Mouse (Mus musculus): Measurements from ENCODE around the gene Alpk1. TPM values are rescaled to one million over a fixed set of nuclear protein-coding genes. Genes with fewer than 3 reads are reported as not detected.
A peak's percentile ranks its signal among the peaks of the same experiment; 100 is the strongest.

Alpk1 gene
- polyA plus RNA-seq (2016; fragmentation: Nextera tagmentation; extraction: Ambion mirVana) = 0.46 and 0.74 TPM in 2 replicates

DNA sequence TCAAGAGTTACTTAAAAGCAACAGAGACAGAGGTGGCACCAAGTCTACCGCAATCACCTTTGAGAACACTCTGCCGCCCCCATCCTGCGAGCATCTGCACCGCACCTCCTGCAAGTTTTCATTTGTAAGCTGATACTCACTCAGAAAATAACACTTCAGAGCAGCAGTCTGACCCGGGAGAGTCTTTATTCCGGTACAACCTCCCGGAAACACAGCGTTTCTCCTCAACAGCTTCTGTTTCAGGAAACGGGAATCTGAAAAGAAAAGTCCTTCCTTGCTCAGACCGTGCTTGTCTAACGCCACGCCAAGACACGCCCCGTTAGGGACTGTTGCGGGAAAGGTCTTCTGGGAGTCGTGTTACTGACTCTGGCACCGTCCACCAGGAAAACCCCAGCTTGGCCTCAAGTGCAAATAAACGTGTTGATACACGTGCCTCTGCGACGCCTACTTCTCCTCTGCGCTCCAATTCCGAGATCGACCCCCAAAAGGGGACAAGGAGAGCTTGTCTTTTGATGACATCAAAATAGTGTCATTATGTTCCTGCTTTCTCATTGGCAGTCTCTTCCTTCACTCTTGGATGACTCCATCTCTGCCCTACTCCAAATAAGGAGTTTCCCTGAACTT lies at the start of gene Alpk1:
Alpk1 (minus strand) TSS at position 507 of the 624 bp plus-strand sequence.
- Histone ChIP-seq H3K4me3 (replicated peaks) (peak within 1 kb of the TSS; percentile 41), H3K27me3 (no peaks in the 10 kb centered on the region), H3K4me1 (replicated peaks) (0 out of 2 replicates have a peak, but pooled peaks cover 3% of the 10 kb centered on the region), H3K9ac (replicated peaks) (no peak within 1 kb of the TSS), H3K36me3 (no peaks in the 10 kb centered on the region), H3K27ac (no peak within 1 kb of the TSS), H3K4me2 (peak within 1 kb of the TSS; percentile 65), H3K9me3 (no peaks in the 10 kb centered on the region)
- ATAC-seq (ENCODE audit: insufficient number of reproducible peaks, insufficient read depth, low FRiP score, low TSS enrichment, low read depth) = peak; percentile 78; the same call in 1 of the 2 replicates
- WGBS = under 1% methylated on average over 24 of the region's 24 CpGs

DNA sequence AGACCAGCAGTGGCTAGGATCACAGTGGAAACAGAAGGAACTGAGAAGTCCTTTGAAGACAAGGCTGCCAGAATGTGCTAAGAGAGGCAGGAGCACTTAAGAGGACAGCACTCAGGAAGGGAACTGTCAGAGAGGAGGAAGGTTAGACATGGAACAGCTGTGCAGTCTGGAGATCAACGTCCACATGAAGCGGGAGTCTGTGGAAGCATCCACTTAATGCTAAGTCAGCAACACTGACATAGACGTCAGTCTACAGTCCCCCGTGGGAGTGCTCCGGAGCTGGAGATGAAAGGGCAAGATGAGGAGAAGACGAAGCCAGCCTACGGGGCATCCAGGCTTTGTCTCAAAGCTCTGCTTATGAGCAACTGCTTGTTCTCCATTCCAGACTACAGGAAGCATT lies 46.8 kb upstream of the Alpk1 start:
- Histone ChIP-seq H3K4me2 (no peak overlapping the region), H3K4me3 (replicated peaks) (no peak overlapping the region), H3K27me3 (no peaks in the 10 kb centered on the region), H3K27ac (no peak overlapping the region), H3K36me3 (peaks cover 10% of the 10 kb centered on the region), H3K4me1 (replicated peaks) (peaks cover 21% of the 10 kb centered on the region), H3K9ac (replicated peaks) (no peak overlapping the region), H3K9me3 (no peaks in the 10 kb centered on the region)
- ATAC-seq (ENCODE audit: insufficient number of reproducible peaks, insufficient read depth, low FRiP score, low TSS enrichment, low read depth) = no peak
- WGBS = 53% methylated on average over 7 of the region's 7 CpGs

DNA sequence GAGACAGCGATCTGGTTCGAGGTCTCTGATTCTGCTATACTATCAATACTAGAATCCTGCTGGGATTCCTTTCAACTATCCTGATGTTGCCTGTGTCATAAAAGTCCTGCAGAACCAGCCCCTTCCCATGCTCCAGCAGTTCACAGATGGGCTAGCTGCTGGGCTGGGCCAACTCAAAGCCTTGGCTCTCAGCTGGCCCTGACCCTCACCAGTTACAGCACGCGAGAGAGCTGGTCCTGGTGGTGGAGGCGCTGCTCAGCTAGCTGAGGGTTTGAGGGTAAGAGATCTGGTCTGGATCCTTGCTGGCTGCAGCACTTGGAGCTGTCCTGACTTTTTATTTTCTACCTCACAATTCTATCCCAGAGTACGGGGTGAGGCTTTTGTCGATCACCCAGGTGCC lies 46.2 kb upstream of the Alpk1 start:
- Histone ChIP-seq H3K27ac (no peak overlapping the region), H3K4me1 (replicated peaks) (peaks cover 21% of the 10 kb centered on the region), H3K9ac (replicated peaks) (no peak overlapping the region), H3K27me3 (no peaks in the 10 kb centered on the region), H3K36me3 (peaks cover 11% of the 10 kb centered on the region), H3K4me3 (replicated peaks) (no peak overlapping the region), H3K9me3 (no peaks in the 10 kb centered on the region), H3K4me2 (no peak overlapping the region)
- WGBS = 77% methylated on average over 7 of the region's 7 CpGs
- ATAC-seq (ENCODE audit: insufficient number of reproducible peaks, insufficient read depth, low FRiP score, low TSS enrichment, low read depth) = no peak

DNA sequence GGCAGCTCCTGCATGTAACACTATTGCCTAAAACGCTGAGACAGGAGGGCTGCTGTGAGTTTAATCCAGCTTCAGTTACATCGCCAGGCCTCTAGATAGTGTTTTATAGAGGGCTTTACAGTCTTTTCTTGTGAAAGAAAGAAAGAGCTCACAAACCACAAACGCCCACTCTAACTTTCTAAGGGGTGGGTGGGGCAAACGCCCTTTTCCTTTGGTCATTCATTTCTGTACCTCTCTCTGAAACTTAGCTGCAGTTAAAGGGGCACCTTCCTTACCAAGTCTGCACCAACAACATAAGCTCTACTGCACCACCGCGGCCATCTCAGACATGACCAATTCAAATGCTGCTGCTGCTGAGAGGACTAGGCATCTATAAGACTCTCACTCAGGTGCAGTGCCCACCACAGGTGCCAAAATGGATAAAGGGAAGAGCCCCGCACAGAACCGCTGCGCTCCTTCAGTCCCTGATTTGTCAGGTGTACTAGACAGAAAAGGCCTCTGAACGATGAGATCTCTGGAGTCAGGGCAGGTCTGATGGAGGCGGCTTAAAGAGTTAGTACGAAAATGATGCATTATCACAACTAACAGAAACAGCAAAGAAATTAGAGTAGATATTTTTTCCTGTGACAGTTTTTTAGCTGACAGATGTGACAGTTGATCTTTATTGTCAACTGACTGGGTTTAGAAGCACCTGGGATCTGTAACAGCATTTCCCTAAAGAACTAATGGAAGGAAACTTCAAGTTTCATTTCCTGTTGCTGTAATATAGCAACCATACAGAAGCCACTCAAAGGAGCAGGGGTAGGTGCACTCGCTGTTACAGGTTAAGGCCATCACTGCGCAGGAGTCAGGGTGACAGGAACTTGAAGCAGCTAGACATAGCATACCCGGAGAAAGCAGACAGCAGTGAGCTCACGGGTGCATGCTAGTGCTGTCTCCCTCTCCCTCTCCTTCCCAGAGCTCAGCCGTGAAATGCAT lies 43.8 kb upstream of the Alpk1 start:
- WGBS = 79% methylated on average over 17 of the region's 17 CpGs
- H3K4me2 ChIP-seq = no peak overlapping the region
- H3K27ac ChIP-seq = no peak overlapping the region
- no peak for ATAC-seq (ENCODE audit: insufficient number of reproducible peaks, insufficient read depth, low FRiP score, low TSS enrichment, low read depth)
- H3K9me3 ChIP-seq = no peaks in the 10 kb centered on the region
- no peak overlapping the region for H3K9ac ChIP-seq (replicated peaks)
- H3K27me3 ChIP-seq = no peaks in the 10 kb centered on the region
- peaks cover 18% of the 10 kb centered on the region for H3K36me3 ChIP-seq
- peaks cover 21% of the 10 kb centered on the region for H3K4me1 ChIP-seq (replicated peaks)
- H3K4me3 ChIP-seq (replicated peaks) = no peak overlapping the region

DNA sequence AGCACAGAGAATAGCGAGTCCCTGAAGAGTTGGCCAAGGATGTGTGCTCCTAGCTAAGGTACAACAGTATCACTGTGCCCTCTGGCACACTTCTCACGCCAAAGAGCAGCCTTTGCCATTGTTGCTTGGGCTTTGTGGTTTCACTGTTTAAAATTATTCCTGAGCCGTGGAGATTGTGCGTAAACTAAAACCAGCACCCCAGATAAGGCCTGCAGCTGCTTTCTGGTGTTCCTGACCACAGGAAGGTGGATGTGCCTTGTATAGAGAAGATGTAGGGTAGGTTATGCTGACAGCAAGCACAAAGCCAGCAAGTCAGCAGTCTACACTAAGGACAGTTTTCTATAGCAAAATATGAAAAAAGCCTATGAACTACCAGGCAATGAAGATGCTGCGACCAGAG lies 40.9 kb upstream of the Alpk1 start:
- Histone ChIP-seq H3K4me2 (no peak overlapping the region), H3K9me3 (no peaks in the 10 kb centered on the region), H3K4me1 (replicated peaks) (peaks cover 31% of the 10 kb centered on the region), H3K4me3 (replicated peaks) (no peak overlapping the region), H3K27me3 (no peaks in the 10 kb centered on the region), H3K36me3 (peaks cover 28% of the 10 kb centered on the region), H3K27ac (no peak overlapping the region), H3K9ac (replicated peaks) (no peak overlapping the region)
- WGBS = 84% methylated on average over 5 of the region's 5 CpGs
- no peak for ATAC-seq (ENCODE audit: insufficient number of reproducible peaks, insufficient read depth, low FRiP score, low TSS enrichment, low read depth)

DNA sequence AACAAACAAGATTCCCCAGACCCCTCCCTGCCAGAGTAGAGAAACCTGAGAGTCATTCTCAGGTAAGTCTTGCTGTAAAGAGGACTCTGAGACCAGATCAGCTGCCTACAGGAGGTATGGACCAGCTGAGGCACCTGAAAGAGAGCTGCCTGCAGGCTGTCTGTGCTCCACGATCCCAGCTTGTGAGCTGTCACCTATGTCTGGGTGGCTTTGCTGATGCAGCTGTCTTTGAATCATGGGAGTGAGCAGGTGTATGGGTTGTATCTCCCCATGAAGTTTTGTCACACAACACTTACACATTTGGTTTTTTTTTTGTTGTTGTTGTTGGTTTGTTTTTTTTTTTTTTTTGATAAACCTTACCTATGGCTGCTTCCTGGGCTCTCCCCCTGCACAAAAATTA lies 40.1 kb upstream of the Alpk1 start:
- H3K27ac ChIP-seq = no peak overlapping the region
- H3K9me3 ChIP-seq = no peaks in the 10 kb centered on the region
- H3K27me3 ChIP-seq = no peaks in the 10 kb centered on the region
- no peak overlapping the region for H3K4me2 ChIP-seq
- no peak overlapping the region for H3K4me3 ChIP-seq (replicated peaks)
- no peak for ATAC-seq (ENCODE audit: insufficient number of reproducible peaks, insufficient read depth, low FRiP score, low TSS enrichment, low read depth)
- 89% methylated on average over 1 of the region's 1 CpGs for WGBS
- peaks cover 33% of the 10 kb centered on the region for H3K4me1 ChIP-seq (replicated peaks)
- no peak overlapping the region for H3K9ac ChIP-seq (replicated peaks)
- peaks cover 31% of the 10 kb centered on the region for H3K36me3 ChIP-seq

DNA sequence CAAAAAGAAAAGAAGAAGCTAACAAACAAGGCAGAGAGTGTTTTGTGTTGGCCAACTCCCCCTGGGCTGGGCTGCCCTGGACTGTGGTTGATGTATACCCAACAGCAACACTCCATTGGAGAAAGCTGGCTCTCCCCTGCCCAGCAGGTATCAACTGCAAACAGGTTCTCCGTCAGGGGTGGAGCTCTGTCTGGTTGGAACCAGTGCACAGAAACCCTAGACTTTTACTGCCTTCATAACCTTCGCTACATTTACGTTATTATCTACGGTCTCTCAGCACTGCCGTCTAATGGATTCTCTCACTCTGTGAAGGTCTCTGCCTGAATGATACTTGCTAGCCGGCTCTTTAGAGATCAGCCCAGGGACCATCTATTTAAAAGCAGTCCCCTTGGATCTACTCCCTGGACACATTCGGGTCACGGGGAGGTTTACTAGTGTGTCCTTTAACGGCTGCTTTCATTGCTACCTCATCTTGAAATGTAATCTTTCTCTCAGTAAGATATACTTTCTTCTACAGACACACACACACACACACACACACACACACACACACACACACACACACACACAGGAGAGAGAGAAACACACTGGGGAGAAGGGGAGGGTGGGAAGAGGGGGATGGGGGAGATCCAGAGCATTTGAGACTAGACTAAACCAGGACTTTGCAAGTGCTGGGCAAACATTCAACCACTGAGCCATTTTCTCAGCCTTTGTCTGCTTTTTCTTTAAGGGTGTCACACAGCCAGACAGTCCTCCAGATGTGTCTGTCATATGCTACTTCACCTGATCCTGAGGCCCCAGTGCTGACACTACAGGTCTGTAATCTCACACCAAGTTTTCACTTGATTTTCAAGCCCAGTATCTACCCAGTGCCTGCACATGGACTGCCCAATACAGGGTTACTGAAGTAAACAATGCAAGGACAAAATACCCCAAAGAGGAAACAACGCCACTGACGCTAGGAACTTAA lies 38.7 kb upstream of the Alpk1 start:
- Histone ChIP-seq H3K9ac (replicated peaks) (no peak overlapping the region), H3K27me3 (no peaks in the 10 kb centered on the region), H3K4me2 (no peak overlapping the region), H3K9me3 (no peaks in the 10 kb centered on the region), H3K27ac (no peak overlapping the region), H3K4me3 (replicated peaks) (no peak overlapping the region), H3K4me1 (replicated peaks) (peaks cover 27% of the 10 kb centered on the region), H3K36me3 (peaks cover 33% of the 10 kb centered on the region)
- WGBS = 59% methylated on average over 11 of the region's 11 CpGs
- no peak for ATAC-seq (ENCODE audit: insufficient number of reproducible peaks, insufficient read depth, low FRiP score, low TSS enrichment, low read depth)

DNA sequence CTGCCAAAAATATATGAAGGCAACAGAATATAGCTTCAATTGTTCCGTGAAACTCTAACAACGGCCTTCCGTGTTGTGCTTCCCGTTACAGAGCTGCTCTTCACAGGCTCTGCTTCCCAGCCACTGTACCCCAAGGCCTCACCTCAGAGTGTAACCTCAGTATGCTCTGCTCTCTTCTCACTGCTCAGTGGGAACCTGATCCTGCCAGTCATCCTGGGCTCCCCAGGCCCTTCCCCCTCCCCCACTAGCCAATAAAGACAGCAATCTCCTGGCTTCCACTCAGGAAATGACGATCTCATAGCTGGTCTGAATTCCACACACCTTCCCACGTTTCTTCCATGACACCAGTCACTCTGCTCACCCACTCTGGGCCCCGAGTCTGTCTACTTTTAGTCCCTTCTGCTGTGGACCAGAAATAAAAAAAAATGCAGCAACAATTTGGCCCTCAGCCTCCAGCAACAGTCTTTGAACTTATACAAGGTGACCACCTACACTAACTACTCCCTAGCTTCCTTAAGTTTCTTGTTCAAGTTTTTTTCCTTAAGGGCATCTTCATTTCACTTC lies 36.9 kb upstream of the Alpk1 start:
- Histone ChIP-seq H3K27me3 (no peaks in the 10 kb centered on the region), H3K4me1 (replicated peaks) (peaks cover 24% of the 10 kb centered on the region), H3K9ac (replicated peaks) (no peak overlapping the region), H3K36me3 (peaks cover 43% of the 10 kb centered on the region), H3K9me3 (no peaks in the 10 kb centered on the region), H3K27ac (0 out of 2 replicates have a peak overlapping the region, but pooled peaks have one; percentile 29), H3K4me3 (replicated peaks) (no peak overlapping the region), H3K4me2 (no peak overlapping the region)
- 0 out of 2 replicates have a peak, but pooled peaks have one; percentile 54 for ATAC-seq (ENCODE audit: insufficient number of reproducible peaks, insufficient read depth, low FRiP score, low TSS enrichment, low read depth)
- WGBS = 51% methylated on average over 7 of the region's 7 CpGs

DNA sequence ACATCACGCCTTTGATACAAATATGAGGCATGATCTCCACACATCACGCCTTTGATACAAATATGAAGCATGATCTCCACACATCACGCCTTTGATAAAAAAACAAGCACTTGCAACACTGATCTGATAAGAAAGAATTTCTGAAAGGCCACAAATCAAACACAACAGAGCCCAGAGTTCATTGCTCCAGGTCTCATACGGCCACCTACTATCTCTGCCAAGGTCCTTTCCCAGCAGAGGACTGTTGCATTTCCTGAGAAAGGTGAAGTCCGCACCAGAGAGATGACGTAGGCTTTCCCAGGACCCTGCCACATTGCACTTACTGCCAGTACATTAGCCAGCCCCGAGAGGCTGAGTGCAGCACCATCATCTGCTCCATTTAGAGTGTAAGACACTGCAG lies 28.8 kb upstream of the Alpk1 start:
- H3K36me3 ChIP-seq = peaks cover 66% of the 10 kb centered on the region
- no peak for ATAC-seq (ENCODE audit: insufficient number of reproducible peaks, insufficient read depth, low FRiP score, low TSS enrichment, low read depth)

DNA sequence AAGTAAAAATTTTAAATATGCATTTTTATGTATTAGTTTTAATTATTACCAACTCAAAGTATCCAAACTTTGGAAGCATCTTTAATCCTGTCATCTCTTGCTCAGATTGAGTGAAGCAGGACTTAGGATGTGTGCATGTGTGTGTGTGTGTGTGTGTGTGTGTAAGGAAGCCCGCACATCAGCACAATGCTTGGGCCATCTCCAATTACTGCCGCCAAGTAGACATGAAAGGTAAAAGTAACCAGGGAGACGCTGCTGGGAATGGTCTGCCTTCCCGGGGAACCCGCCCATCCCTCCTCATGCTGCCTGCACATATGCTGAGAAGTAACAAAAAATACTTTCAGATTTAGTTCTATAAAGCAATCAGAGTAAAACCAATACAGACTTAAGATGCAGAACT lies 27.5 kb upstream of the Alpk1 start:
- no peak for ATAC-seq (ENCODE audit: insufficient number of reproducible peaks, insufficient read depth, low FRiP score, low TSS enrichment, low read depth)
- Histone ChIP-seq H3K4me1 (replicated peaks) (0 out of 2 replicates have a peak, but pooled peaks cover 2% of the 10 kb centered on the region), H3K27ac (no peak overlapping the region), H3K4me3 (replicated peaks) (no peak overlapping the region), H3K4me2 (no peak overlapping the region), H3K36me3 (peaks cover 58% of the 10 kb centered on the region), H3K9ac (replicated peaks) (no peak overlapping the region), H3K9me3 (no peaks in the 10 kb centered on the region), H3K27me3 (no peaks in the 10 kb centered on the region)
- WGBS = 77% methylated on average over 5 of the region's 5 CpGs

More for the DNA sequence above, 28.8 kb upstream of the Alpk1 start:
- Histone ChIP-seq H3K27me3 (no peaks in the 10 kb centered on the region), H3K27ac (no peak overlapping the region), H3K4me2 (no peak overlapping the region), H3K9ac (replicated peaks) (no peak overlapping the region), H3K9me3 (no peaks in the 10 kb centered on the region), H3K4me3 (replicated peaks) (no peak overlapping the region), H3K4me1 (replicated peaks) (no peaks in the 10 kb centered on the region)
- WGBS = 91% methylated on average over 7 of the region's 7 CpGs

Data from limb, embryonic 12.5 days (tissue).